Mouse (Mus musculus): ENCODE measurements around the gene Wdr45b.
"Not testable (repeated sequence)": the region's sequence is repeated elsewhere in the genome, so short reads cannot be mapped to it uniquely, and the experiment has no call there.

Wdr45b gene

DNA sequence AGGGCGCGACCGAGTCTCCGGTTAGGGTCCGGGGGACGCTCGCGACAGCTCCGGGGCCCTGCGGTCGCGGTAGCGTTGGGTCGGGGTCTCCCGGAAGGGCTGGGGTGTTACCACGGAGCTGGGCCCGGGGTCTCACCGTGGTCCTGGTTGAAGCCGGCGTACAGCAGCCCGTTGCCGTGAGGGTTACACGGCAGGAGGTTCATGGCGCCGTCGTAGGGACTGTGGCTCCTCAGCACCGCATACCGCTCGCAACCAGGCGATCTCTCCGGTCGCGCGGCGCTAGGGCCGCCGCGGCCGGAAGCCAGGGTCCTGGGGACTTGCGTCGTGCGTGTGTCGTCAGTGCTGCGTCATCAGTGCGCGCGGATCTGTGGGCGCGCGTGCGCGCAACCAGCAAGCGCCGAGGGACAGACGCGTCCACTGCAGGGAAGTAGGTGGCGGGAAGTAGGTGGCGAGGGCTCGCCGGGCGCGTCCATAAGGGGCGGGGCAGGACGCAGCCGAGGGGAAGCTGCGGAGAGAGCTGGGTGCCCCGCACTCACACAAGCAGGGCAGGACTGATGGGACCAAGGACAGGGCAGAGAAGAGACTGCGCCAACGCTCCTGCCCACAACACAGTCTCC, at the start of gene Wdr45b:
Gene Wdr45b (minus strand): TSS at position 355 of the 617 bp plus-strand sequence.
- DNase-seq (ENCODE audit: low read depth, low spot score) = peak; percentile 96

DNA sequence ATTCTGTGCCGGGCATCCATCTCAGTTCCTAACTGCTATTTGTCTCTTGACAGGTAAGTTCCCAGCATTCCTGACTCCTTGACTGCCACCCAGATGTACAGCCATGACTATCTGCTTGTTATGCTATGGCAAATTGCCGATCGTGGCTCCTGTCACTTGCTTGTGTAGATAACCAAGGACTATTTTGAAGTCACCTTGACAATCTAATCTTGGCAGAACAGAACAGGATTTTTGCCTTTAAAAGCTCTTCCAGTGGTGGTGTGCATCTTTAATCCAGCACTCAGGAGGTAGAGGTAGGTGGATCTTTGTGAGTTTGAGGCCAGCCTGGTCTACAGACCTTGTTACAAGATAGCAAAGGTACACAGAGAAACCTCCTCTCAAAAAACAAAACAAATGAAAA, 38.2 kb upstream of the Wdr45b start:
- DNase-seq (ENCODE audit: low read depth, low spot score) = no peak

DNA sequence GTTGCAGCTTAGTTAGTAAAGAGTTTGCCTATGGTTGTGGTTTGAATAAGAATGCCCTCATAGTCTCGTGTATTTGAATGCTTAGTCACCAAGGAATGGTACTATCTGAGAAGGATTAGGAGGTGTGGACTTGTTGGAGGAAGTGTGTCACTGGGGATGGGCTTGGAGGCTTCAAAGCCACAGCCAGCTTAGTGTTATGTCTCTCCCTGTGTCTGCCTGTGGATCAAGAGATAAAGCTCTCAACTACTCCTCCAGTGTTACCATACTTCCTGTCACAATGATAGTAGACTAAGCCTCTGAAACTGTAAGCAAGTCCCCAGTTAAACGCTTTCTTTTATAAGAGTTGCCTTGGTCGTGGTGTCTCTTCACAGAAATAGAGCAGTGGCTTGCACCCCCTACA, 36.5 kb upstream of the Wdr45b start:
- DNase-seq (ENCODE audit: low read depth, low spot score) = no peak

DNA sequence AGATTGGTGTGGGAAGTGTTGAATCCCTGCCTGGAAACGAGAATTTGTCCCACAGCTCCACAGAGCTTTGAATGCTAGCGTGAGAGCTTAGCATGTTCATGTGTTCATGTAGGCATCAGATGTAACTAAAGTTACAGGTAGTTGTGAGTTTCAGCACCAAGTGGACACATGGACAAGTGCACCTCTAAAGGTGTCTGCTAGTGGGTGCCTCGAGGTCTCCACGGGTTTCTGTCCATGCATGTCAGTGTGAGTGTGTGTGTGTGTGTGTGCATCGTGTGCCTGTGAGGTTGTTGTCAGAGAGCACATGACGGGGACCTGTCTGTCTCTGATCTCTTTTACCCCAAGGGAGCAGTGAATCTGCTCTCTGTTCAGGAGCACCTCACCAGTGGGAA, 34.3 kb upstream of the Wdr45b start:
- no peak for DNase-seq (ENCODE audit: low read depth, low spot score)

DNA sequence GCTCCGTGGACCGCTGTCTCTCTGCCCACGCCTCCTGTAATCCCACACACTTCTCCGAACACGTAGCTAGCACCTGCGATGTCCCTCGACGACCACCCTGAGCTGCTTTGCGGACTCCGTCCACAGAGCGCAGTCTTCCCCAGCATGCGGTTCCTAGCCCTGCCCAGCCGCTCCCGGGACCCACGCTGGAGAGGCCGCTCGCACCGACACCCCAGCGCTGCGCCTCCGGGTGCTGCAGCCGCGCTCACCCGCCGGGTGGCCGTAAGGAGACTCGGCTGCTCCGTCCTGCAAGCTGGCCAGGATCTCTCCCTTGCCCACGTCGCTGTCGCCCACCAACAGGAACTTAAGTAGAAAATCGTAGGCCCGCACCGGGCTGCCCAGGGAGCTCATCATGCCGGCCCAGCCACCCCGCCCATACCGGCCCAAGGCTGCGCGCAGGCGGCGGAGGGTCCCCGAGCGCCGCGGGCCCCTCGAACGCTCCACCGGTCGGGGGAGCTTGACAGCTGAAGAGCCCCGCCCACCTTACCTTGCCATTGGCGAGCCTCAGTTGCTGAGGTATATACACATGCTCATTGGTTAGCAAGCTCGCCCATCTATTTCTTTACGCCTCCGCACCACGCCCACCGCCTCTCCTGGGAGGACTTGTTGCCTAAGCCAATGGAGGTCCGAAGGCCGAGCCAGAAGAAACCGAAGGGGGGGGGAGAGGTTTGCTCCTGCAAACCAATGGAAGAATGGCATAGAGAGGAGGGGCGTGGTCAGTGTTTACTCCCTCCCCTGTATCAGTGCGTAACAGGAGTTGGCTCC, 33.7 kb upstream of the Wdr45b start, which contains the start of gene Rab40b:
Gene Rab40b (minus strand): TSS at position 502 of the 804 bp plus-strand sequence.
- peak; percentile 99 for DNase-seq (ENCODE audit: low read depth, low spot score)

DNA sequence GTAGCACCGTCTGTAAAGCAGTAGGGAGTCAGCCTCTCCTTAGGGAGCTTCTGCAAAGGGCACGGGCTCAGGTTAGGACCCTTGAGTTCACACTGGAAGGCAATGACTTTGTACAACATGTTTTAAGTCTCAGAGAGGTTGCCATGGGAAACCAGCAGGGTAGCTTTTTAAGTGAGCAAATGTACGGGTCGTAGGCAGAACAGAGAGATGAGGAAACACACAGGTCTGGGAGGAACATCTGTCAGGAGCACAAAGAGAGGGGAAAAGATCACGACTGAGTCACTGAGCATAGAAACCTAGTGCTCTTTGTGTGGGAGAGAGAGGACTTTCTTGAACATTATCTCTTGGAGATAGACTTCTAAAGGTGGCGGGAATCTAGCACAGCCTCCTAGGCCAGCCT, 26.0 kb upstream of the Wdr45b start:
- no peak for DNase-seq (ENCODE audit: low read depth, low spot score)

DNA sequence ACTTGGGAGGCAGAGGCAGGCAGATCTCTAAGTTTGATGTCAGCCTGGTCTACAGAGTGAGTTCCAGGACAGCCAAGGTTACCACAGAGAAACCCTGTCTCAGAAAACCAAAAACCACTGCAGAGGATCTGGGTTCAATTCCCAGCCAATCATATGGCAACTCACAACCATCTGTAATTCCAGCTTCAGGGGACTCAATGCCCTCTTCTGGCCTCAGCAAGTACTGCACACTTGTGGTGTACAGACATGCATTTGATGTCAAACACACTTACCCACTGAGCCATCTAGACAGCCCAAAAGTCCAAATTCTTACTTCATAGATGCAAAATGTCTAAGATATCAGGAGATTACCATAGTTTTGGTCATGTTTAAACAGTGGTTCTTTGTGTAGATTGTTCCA, 24.4 kb upstream of the Wdr45b start:
- no peak for DNase-seq (ENCODE audit: low read depth, low spot score)

DNA sequence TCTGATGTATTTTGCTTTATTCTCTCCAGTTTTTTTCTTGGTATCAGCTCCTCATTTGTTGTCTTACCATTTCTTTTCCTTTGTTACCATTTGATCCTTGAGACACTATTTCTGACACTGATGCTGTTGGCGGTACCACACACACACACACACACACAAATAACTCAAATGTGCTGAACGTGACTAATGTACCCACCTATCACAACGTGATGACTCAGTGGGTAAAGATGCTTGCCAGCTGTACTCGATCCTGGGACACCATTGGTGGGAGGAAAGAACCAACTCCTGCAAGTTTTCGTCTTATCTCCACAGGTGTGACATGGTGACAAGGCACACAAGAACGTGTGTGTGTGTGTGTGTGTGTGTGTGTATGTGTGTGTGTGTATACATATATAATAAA, 19.1 kb upstream of the Wdr45b start:
- DNase-seq (ENCODE audit: low read depth, low spot score) = no peak

DNA sequence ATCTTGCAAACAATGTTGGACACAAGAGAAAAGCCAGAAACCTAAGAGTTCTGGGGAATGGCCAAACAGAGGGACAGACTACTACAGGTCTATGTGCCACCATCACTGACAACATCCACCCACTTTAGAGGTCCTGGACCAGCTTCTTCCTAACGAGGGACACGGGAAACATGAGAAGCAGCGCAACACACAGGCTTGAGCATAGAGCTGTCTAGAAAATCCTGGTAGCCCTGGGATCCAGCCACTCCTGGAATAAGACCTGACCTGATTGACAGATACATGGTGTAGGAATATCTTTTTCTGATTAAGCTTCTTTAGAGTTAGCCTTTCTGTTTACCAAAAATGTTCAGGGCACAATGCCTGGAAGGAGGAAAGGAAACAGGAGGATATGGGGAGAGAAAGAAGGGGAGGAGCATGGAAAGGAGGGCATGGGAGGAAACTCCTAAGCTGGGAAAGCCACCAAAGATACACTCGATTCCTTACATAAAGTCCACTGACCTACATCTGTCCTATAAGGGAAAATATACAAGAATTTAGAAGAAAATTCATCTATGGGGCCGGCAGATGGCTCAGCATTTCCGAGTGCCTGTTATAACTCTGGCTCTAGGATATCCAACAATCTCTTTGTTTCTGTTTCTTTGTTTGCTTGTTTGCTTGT, 16.2 kb upstream of the Wdr45b start:
- DNase-seq (ENCODE audit: low read depth, low spot score) = no peak

DNA sequence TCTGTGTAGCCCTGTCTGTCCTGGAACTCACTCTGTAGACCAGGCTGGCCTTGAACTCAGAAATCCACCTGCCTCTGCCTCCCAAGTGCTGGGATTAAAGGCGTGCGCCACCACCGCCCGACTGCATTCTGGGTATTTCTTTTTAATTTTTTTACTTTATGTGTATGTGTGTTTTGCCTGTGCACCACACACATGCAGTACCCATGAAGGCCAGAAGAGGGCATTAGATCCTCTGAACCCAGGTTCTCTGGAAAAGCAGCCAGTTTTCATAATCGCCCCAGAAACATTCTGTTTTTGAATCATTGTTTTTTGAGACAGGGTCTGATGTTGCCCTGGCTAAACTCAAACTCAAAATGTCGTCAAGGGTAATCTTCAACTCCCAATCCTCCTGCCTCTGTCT, 15.4 kb upstream of the Wdr45b start:
- DNase-seq (ENCODE audit: low read depth, low spot score) = no peak

DNA sequence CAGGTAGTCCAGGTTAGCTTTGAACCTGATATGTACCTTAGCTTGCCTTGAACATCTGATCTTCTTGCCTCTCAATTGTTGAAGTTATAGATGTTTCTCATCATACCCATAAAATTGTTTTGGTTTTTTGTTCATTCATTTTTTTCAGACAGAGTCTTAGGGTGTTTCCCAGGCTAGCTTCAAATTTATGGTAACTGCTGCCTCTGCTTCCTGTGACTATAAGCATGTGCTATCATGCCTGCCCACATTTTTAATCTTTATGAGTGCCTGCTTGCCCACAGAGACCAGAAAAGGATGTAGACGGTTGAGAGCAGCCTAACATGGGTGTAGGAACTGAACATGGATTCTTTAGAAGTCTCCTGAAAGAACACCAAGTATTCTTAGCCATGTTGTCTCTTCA, 14.5 kb upstream of the Wdr45b start:
- no peak for DNase-seq (ENCODE audit: low read depth, low spot score)

DNA sequence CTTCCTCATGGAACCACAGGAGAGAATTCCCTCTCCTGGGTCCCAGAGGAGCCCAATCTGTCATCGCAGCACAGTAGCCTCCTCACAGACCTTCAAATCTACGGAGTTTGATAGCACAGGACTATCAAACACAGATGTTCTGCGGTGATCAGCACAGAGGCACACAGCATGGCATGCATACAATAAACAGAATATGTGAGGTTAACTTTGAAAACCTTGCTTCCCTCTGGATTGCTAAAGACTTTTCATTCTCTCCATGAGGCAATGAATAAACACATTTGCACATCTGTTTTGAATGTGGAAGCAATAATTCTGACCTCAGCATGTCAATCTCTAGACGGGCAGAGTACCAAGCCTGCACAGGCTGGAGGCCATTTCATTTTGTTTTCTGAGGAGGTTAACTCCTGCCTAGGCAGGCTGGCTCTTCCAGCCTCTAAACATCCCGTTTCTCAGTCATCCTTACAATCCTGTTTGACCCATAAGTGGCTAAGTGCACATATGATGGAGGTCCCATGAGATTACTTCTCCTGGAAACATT, 13.0 kb upstream of the Wdr45b start:
- no peak for DNase-seq (ENCODE audit: low read depth, low spot score)

DNA sequence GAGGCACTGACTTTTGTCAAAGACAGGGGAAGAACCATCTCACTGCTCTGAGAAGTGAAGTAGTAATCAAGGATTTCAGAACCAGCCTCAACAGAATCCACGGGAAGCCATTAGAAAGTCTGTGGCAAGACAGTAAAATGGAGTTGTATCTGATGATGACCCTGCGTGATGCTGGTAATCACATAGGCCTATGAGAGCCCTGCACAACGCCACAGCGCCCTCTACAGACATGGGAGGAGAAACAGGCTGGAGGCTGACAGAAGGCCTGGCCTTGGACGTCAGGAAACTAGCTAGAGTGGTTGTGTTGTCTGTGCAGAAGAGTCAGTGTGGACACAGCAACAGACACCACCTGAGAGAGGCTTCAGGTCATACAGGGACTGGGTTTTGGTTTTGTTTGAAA, 8.0 kb upstream of the Wdr45b start:
- no peak for DNase-seq (ENCODE audit: low read depth, low spot score)

DNA sequence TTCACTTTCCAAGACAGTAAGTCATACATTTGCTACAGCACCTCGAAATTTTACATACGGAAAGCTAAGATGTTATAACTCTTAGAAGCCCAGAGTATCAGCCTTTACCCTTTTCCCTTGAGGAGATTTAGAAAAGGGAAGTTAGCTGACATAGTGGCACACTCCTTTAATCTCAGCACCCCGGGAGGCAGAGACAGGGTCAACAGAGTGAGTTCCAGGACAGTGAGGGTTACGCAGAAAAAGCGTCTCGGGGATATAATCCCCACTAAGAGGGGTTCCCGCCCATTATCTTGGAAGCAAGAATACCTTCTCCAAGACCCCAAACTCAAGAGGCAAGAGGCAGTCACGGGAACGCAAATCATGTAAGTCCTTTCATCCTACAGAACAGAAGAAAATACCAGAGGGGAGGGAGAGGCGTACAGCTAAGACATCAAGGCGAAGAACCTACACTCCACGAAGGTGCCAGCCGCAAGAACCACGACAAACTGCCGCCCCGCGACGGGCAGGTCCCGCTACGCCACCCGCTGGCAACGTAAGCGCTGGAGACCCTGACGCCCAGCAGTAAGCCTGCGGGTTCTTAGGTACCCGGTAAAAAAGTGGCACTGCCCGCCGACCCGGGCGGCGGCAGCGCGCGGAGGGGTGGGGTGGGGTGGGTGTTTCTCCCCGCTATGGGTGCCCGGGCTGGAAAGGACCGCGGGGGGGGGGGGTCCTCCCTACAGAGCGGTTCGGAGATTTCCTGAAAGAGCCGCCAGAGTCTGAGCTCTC, 737 bp downstream of the Wdr45b start:
- no peak for DNase-seq (ENCODE audit: low read depth, low spot score)

DNA sequence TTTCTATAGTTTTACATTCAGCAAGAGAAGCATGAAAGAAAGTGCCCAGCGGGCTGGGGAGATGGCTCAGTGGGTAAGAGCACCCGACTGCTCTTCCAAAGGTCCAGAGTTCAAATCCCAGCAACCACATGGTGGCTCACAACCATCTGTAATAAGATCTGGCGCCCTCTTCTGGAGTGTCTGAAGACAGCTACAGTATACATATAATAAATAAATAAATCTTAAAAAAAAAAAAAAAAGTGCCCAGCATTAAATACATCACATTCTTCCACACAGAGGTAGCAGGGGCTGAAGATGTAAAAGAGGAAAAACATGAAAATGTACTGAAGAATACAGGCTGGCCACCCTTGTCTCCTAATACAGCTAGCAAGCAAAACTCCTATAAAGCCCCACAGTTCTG, 5.5 kb downstream of the Wdr45b start:
- not testable (repeated sequence) for DNase-seq (ENCODE audit: low read depth, low spot score)

DNA sequence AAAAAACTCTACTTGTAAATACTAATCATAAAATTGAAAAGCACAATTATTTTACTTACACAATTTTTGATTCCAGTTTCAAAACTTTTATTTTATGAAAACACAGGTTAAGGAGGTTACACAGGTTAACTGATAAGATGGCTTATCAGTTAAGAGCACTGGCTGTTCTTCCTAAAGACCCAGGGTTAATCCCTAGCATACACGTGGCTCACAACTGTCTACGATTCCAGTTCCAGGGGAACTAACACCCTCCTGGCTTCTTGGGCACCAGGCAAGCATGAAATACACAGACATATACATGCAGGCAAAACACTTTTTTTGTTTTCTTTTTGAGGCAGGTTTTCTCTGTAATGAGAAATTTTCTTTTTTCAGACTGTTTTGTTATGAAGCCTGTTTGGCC, 6.1 kb downstream of the Wdr45b start:
- no peak for DNase-seq (ENCODE audit: low read depth, low spot score)

DNA sequence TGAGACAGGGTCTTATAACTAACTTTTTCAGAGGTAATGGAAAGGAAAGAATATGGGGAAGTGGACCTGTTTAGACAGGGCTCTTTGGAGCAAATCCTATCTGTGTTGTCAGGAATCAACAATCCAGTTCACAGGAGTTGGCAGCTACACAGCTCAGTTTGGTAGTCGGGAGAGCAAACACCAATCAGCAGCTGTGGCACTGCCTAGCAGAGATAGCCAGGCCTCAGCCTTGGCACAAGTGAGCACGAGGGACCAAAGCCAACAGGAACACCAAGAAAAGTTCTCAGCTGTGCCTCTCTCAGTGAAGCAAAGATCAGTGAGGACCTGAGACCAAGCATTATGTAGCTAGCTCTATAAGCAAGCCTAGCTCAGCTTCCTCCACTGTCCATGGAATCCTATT, 7.2 kb downstream of the Wdr45b start:
- no peak for DNase-seq (ENCODE audit: low read depth, low spot score)

DNA sequence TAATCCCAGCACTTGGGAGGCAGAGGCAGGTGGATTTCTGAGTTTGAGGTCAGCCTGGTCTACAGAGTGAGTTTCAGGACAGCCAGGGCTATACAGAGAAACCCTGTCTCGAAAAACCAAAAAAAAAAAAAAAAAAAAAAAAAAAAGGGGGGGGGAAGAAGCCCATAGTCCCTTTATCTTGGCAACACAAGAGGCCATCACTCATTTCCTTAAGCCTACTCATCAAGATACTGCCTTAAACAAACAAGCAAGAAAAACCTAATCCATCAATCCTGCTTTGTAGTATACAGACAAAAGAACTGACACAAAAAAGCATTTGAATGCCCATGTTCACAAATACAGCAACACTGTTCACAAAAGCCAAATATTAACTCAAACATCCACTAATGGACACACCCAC, 11.8 kb downstream of the Wdr45b start:
- not testable (repeated sequence) for DNase-seq (ENCODE audit: low read depth, low spot score)

DNA sequence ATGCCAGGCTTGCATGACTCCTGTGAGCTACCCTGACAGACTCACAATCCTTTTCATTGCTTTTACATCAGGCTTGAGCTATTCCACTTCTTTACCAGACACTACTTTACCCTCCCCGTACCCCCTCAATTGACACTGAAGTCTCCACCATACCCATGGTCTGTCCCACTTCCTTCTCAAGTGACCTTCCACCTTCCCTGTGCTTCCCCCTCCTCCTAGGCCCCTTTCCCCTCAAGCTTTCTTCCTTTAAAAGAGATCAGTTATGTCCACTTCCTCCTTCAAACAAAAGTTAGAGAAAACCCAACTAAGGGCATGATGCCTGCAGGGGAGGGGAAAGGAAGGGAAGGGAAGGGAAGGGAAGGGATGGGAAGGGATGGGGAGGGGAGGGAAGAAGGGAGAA, 14.0 kb downstream of the Wdr45b start:
- no peak for DNase-seq (ENCODE audit: low read depth, low spot score)

DNA sequence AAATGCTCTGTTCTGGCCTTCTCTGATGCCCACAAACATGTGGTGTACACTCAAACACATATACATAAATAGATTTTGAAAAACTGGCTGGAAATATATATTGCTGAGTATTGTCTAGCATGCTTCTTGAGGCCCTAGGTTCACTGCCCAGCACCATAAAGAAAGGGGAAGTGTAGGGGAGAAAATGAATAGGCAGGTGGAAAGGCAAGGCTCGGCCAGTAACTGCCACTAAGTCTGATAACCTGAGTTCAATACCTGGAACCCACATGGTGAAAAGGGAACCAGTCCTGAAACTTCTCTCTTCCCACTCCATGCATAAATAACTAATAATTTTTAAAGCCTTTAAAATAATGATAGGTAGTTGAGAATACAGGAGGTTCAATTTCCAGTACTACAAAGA, 14.6 kb downstream of the Wdr45b start:
- DNase-seq (ENCODE audit: low read depth, low spot score) = no peak

DNA sequence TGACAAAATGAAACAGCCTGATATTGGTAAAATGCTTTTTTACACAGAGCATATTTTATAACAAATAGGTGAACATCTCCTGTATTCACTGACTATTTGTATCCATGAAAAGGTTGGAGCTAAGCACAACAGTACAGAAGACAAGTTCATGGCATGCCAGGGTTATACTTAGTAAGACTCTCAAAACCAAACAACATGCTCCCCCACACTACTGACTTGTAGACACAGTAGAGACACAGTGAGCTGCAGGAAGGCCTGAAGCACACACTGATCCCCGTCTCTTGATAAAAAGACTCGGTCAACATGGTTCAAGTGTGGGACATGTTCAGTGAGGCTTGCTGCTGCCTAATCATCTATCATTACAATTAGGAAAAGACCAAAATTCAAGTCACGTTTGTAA, 22.6 kb downstream of the Wdr45b start:
- no peak for DNase-seq (ENCODE audit: low read depth, low spot score)

DNA sequence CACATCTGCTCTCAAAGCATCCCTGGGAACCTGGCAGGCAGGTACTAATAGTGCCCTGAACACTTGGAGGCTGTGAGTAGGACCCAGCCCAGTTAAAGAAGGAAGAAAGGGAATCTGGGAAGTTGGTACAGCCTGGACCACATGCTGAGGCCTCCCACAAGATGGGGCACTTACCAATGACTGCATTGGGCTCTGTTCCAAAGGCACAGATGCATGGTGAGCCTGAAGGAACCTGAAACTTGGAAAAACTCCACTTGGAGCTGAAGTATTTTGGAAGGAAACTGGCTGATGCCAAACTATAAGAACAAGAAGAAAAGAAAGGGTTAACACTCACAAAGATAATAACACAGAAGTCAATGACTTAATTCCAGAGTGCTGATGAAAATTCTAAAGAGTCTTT, 25.6 kb downstream of the Wdr45b start:
- DNase-seq (ENCODE audit: low read depth, low spot score) = no peak
